Mouse (Mus musculus) lung, postnatal 0 days (tissue): Measurements from ENCODE around the gene Gnaq.

Experiments used
- CTCF ChIP-seq: IDR thresholded peaks from 2 replicates; pipeline ENCODE4 v1.5.1; 2016; ENCODE audit warnings: antibody characterized with exemption, mild to moderate bottlenecking
- EP300 ChIP-seq: IDR thresholded peaks from 2 replicates; pipeline ENCODE4 v1.6.1; 2016; ENCODE audit warnings: antibody characterized with exemption, mild to moderate bottlenecking, control low read depth

DNA sequence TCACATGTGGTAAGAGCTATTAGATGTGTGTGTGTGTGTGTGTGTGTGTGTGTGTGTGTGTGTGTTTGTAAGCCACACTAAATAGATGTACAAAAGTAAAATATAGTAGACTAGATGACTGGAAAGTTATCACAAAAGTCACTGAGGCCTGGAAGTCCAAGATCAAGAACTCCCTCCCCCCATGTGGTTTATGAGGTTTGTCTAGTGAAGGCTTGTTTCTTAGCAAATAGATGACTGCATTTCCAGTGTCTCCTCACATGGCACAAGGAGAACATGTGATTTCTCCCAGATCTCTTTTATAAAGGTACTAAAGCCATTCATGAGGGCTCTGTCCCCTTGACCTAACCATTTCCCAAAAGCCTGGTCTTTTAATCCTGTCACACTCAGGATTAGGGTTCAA lies 46.5 kb upstream of the Gnaq start:
- TF ChIP-seq EP300: no peak
- TF ChIP-seq CTCF: no peak
